Mouse (Mus musculus) spleen, adult 2 months (tissue): ENCODE results near the gene Agbl4.

Experiments
- CTCF ChIP-seq: fragments of 200-500 bp; IDR thresholded peaks from 2 replicates; pipeline ENCODE4 v1.5.1; 2011; ENCODE audit warnings: mild to moderate bottlenecking, inconsistent platforms; ENCODE audit not compliant: insufficient read depth, insufficient read length, insufficient replicate concordance; ENCODE audit errors: extremely low read depth
- POLR2A ChIP-seq: fragments of 200-500 bp; IDR thresholded peaks from 2 replicates; pipeline ENCODE4 v1.6.1; 2011; ENCODE audit warnings: low read depth, low read length, inconsistent platforms

GRCm38 (mm10) chr4:111669369-111669768 lies 1271.9 kb downstream of the Agbl4 start:
- no peak for TF ChIP-seq CTCF
- no peak for TF ChIP-seq POLR2A
